Mouse (Mus musculus): ENCODE measurements around the gene Nmnat2. TPM values are rescaled to one million over a fixed set of nuclear protein-coding genes. Genes with fewer than 3 reads are reported as not detected.

The Nmnat2 gene
- total and polyA plus RNA-seq, 2 experiments: 0.18 to 0.23 TPM

- Histone ChIP-seq H3K36me3 (ENCODE audit: control insufficient read depth, insufficient read depth, low read length) (no peaks in the 10 kb centered on the region), H3K27me3 (ENCODE audit: control insufficient read depth, insufficient read depth, low read length) (no peaks in the 10 kb centered on the region), H3K27ac (replicated peaks; ENCODE audit: insufficient read depth, low read depth, low read length) (no peak overlapping the region), H3K4me3 (ENCODE audit: insufficient read depth, low read depth, low read length) (no peak overlapping the region), H3K4me1 (ENCODE audit: control insufficient read depth, insufficient read depth, low read length) (no peaks in the 10 kb centered on the region), H3K79me2 (ENCODE audit: control insufficient read depth, insufficient read depth, low read length) (no peaks in the 10 kb centered on the region), H3K9ac (ENCODE audit: low read depth, low read length) (no peak overlapping the region)
- no peak for TF ChIP-seq CTCF (IDR thresholded peaks at IDR 0.05; ENCODE audit: low read depth, low read length)
- TF ChIP-seq POLR2A (IDR thresholded peaks at IDR 0.05; ENCODE audit: extremely low read depth, insufficient read depth, low read length): no peak
- no peak for DNase-seq (ENCODE audit: extremely low read depth, low read depth, low spot score)
- 62% methylated on average over 7 of the region's 7 CpGs for WGBS
Measured at GRCm38 (mm10) chr1:153021034-153021638, 66.3 kb downstream of the Nmnat2 start.

- TF ChIP-seq CTCF (IDR thresholded peaks at IDR 0.05; ENCODE audit: low read depth, low read length) (no peak), POLR2A (IDR thresholded peaks at IDR 0.05; ENCODE audit: extremely low read depth, insufficient read depth, low read length) (no peak)
- 80% methylated on average over 4 of the region's 4 CpGs for WGBS
Measured at GRCm38 (mm10) chr1:153023018-153023417, 68.2 kb downstream of the Nmnat2 start.

GRCm38 (mm10) chr1:153023875-153024274, 69.1 kb downstream of the Nmnat2 start:
- Histone ChIP-seq H3K9ac (ENCODE audit: low read depth, low read length) (no peak overlapping the region), H3K79me2 (ENCODE audit: control insufficient read depth, insufficient read depth, low read length) (no peaks in the 10 kb centered on the region), H3K4me1 (ENCODE audit: control insufficient read depth, insufficient read depth, low read length) (no peaks in the 10 kb centered on the region), H3K27ac (replicated peaks; ENCODE audit: insufficient read depth, low read depth, low read length) (no peak overlapping the region), H3K4me3 (ENCODE audit: insufficient read depth, low read depth, low read length) (no peak overlapping the region), H3K27me3 (ENCODE audit: control insufficient read depth, insufficient read depth, low read length) (no peaks in the 10 kb centered on the region), H3K36me3 (ENCODE audit: control insufficient read depth, insufficient read depth, low read length) (no peaks in the 10 kb centered on the region)
- WGBS: 91% methylated on average over 2 of the region's 2 CpGs
- TF ChIP-seq POLR2A (IDR thresholded peaks at IDR 0.05; ENCODE audit: extremely low read depth, insufficient read depth, low read length) (no peak), CTCF (IDR thresholded peaks at IDR 0.05; ENCODE audit: low read depth, low read length) (no peak)
- DNase-seq (ENCODE audit: extremely low read depth, low read depth, low spot score): no peak

More at GRCm38 (mm10) chr1:153023018-153023417, 68.2 kb downstream of the Nmnat2 start:
- H3K79me2 ChIP-seq (ENCODE audit: control insufficient read depth, insufficient read depth, low read length): no peaks in the 10 kb centered on the region
- no peak overlapping the region for H3K27ac ChIP-seq (replicated peaks; ENCODE audit: insufficient read depth, low read depth, low read length)
- H3K4me3 ChIP-seq (ENCODE audit: insufficient read depth, low read depth, low read length): no peak overlapping the region
- no peak overlapping the region for H3K9ac ChIP-seq (ENCODE audit: low read depth, low read length)
- H3K36me3 ChIP-seq (ENCODE audit: control insufficient read depth, insufficient read depth, low read length): no peaks in the 10 kb centered on the region
- DNase-seq (ENCODE audit: extremely low read depth, low read depth, low spot score): no peak
- H3K27me3 ChIP-seq (ENCODE audit: control insufficient read depth, insufficient read depth, low read length): no peaks in the 10 kb centered on the region
- H3K4me1 ChIP-seq (ENCODE audit: control insufficient read depth, insufficient read depth, low read length): no peaks in the 10 kb centered on the region

GRCm38 (mm10) chr1:153024453-153024852, 69.7 kb downstream of the Nmnat2 start:
- H3K9ac ChIP-seq (ENCODE audit: low read depth, low read length): no peak overlapping the region
- no peaks in the 10 kb centered on the region for H3K36me3 ChIP-seq (ENCODE audit: control insufficient read depth, insufficient read depth, low read length)
- no peak overlapping the region for H3K4me3 ChIP-seq (ENCODE audit: insufficient read depth, low read depth, low read length)
- no peaks in the 10 kb centered on the region for H3K4me1 ChIP-seq (ENCODE audit: control insufficient read depth, insufficient read depth, low read length)
- WGBS: 56% methylated on average over 2 of the region's 2 CpGs
- H3K27ac ChIP-seq (replicated peaks; ENCODE audit: insufficient read depth, low read depth, low read length): no peak overlapping the region
- no peaks in the 10 kb centered on the region for H3K27me3 ChIP-seq (ENCODE audit: control insufficient read depth, insufficient read depth, low read length)
- H3K79me2 ChIP-seq (ENCODE audit: control insufficient read depth, insufficient read depth, low read length): no peaks in the 10 kb centered on the region
- TF ChIP-seq CTCF (IDR thresholded peaks at IDR 0.05; ENCODE audit: low read depth, low read length): no peak
- TF ChIP-seq POLR2A (IDR thresholded peaks at IDR 0.05; ENCODE audit: extremely low read depth, insufficient read depth, low read length): no peak
- DNase-seq (ENCODE audit: extremely low read depth, low read depth, low spot score): no peak

GRCm38 (mm10) chr1:153031345-153031744, 76.6 kb downstream of the Nmnat2 start:
- no peaks in the 10 kb centered on the region for H3K79me2 ChIP-seq (ENCODE audit: control insufficient read depth, insufficient read depth, low read length)
- no peaks in the 10 kb centered on the region for H3K4me1 ChIP-seq (ENCODE audit: control insufficient read depth, insufficient read depth, low read length)
- H3K9ac ChIP-seq (ENCODE audit: low read depth, low read length): no peak overlapping the region
- no peaks in the 10 kb centered on the region for H3K36me3 ChIP-seq (ENCODE audit: control insufficient read depth, insufficient read depth, low read length)
- no peak for DNase-seq (ENCODE audit: extremely low read depth, low read depth, low spot score)
- WGBS: 78% methylated on average over 6 of the region's 6 CpGs
- H3K27me3 ChIP-seq (ENCODE audit: control insufficient read depth, insufficient read depth, low read length): no peaks in the 10 kb centered on the region
- no peak overlapping the region for H3K4me3 ChIP-seq (ENCODE audit: insufficient read depth, low read depth, low read length)
- no peak for TF ChIP-seq CTCF (IDR thresholded peaks at IDR 0.05; ENCODE audit: low read depth, low read length)
- TF ChIP-seq POLR2A (IDR thresholded peaks at IDR 0.05; ENCODE audit: extremely low read depth, insufficient read depth, low read length): no peak
- H3K27ac ChIP-seq (replicated peaks; ENCODE audit: insufficient read depth, low read depth, low read length): no peak overlapping the region

- Histone ChIP-seq H3K4me1 (ENCODE audit: control insufficient read depth, insufficient read depth, low read length) (no peaks in the 10 kb centered on the region), H3K4me3 (ENCODE audit: insufficient read depth, low read depth, low read length) (no peak overlapping the region), H3K79me2 (ENCODE audit: control insufficient read depth, insufficient read depth, low read length) (no peaks in the 10 kb centered on the region), H3K9ac (ENCODE audit: low read depth, low read length) (no peak overlapping the region), H3K27me3 (ENCODE audit: control insufficient read depth, insufficient read depth, low read length) (no peaks in the 10 kb centered on the region), H3K27ac (replicated peaks; ENCODE audit: insufficient read depth, low read depth, low read length) (no peak overlapping the region), H3K36me3 (ENCODE audit: control insufficient read depth, insufficient read depth, low read length) (no peaks in the 10 kb centered on the region)
- DNase-seq (ENCODE audit: extremely low read depth, low read depth, low spot score): no peak
- no peak for TF ChIP-seq POLR2A (IDR thresholded peaks at IDR 0.05; ENCODE audit: extremely low read depth, insufficient read depth, low read length)
- no peak for TF ChIP-seq CTCF (IDR thresholded peaks at IDR 0.05; ENCODE audit: low read depth, low read length)
- 75% methylated on average over 12 of the region's 12 CpGs for WGBS
Measured at GRCm38 (mm10) chr1:153031954-153032353, 77.2 kb downstream of the Nmnat2 start.

Data from liver, adult 2 months (tissue).